Comparison of ENCODE assay signal across 26 mouse cellular contexts in the genomic region with DNA sequence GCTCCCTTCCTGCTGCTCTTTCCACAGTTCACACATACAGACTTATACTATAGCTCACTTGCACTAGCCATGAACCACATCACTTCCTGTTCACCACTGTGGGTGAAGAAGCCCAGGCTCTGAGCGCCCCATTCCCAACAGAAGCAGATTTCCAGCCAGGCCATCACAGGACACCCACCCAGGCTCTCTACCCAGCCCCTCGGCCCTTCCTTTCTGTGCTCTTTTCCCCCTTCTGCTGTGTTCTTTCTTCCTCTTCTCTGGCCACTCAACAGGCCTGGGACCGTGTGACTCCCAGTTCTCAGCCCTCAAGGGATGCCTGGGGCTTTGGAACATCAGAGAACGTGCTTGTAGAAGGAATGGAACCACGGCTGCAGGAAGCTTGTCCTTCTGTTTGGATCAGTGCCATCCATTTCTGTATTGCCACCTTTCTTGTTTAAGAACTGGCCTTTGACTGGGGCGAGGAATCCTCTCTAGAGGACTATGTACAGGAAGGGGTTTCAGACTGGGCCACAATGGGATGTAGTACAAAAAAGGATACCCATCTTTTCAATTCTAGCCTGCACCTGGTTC. TPM values are rescaled to one million over a fixed set of nuclear protein-coding genes. Genes with fewer than 3 reads are reported as not detected.
A peak's percentile ranks its signal among the peaks of the same experiment; 100 is the strongest.
DNase-seq lines count a peak whose midpoint lies in the region; ATAC-seq and TF ChIP-seq lines count a peak whose summit lies in the region.
"Had no signal": no experiment of that assay in that cellular context is flagged by ENCODE, and none has a peak within 500 bp of the region (broad histone marks: within the 10 kb centered on the region; RNA-seq: fewer than 3 reads in every experiment).

No protein-coding gene starts in this region.

- no peak overlapping the region for H3K4me2 ChIP-seq in heart, embryonic 12.5 days
- no peak overlapping the region for H3K4me2 ChIP-seq in heart, postnatal 0 days (ENCODE audit: low read depth, low read length)
- peak overlapping the region; percentile 22; the same call in 1 of the 2 replicates for H3K4me2 ChIP-seq in lung, embryonic 14.5 days
- H3K4me2 ChIP-seq: hindbrain, embryonic 13.5 days had no signal

- intact Hi-C loops in heart, postnatal 10 days (cut with DNase I), result loop anchor here (2.0 kb wide), 2 partner anchors 24 to 92 kb away; no protein-coding TSS in a partner anchor

- H3K27me3 ChIP-seq in heart, embryonic 12.5 days (replicated peaks), result peaks cover 3% of the 10 kb centered on the region; the same call in 1 of the 2 replicates
- no peaks in the 10 kb centered on the region for H3K27me3 ChIP-seq in heart, postnatal 0 days (ENCODE audit: control insufficient read depth, insufficient read depth, low read length)
- no peaks in the 10 kb centered on the region for H3K27me3 ChIP-seq in lung, embryonic 14.5 days (ENCODE audit: insufficient read depth, low read length)

- no peak overlapping the region for H3K9ac ChIP-seq in heart, embryonic 12.5 days
- no peak overlapping the region for H3K9ac ChIP-seq in heart, postnatal 0 days (replicated peaks; ENCODE audit: low read depth, low read length)
- H3K9ac ChIP-seq in lung, embryonic 14.5 days, result no peak overlapping the region
- H3K9ac ChIP-seq: forebrain, postnatal 0 days; hindbrain, embryonic 13.5 days had no signal

- no peak overlapping the region for H3K27ac ChIP-seq in heart, embryonic 12.5 days (ENCODE audit: poor library complexity, severe bottlenecking)
- peak overlapping the region; percentile 41; the same call in 1 of the 2 replicates for H3K27ac ChIP-seq in heart, postnatal 0 days (ENCODE audit: low read depth)
- H3K27ac ChIP-seq in lung, embryonic 14.5 days (ENCODE audit: low read depth), result peak overlapping the region; percentile 9
- H3K27ac ChIP-seq: forebrain, embryonic 10.5 days; hindbrain, embryonic 13.5 days; left cerebral cortex, adult 2 months had no signal

- peaks cover 52% of the 10 kb centered on the region for H3K4me1 ChIP-seq in heart, embryonic 12.5 days (replicated peaks)
- H3K4me1 ChIP-seq in heart, postnatal 0 days (ENCODE audit: control insufficient read depth, insufficient read depth), result peaks cover 31% of the 10 kb centered on the region
- H3K4me1 ChIP-seq in lung, embryonic 14.5 days (ENCODE audit: insufficient read depth), result peaks cover 33% of the 10 kb centered on the region

- peak; percentile 87 for DNase-seq in heart, adult 11 months
- DNase-seq in heart, postnatal 0 days (ENCODE audit: low spot score), result no peak
- DNase-seq in heart, postnatal 10 days, result no peak
- no peak for DNase-seq in lung, embryonic 14.5 days
- no peak for DNase-seq in lung, postnatal 25 days (ENCODE audit: low spot score)
- peak; percentile 11 for DNase-seq in heart, postnatal 4 days
- DNase-seq in adrenal gland, adult 2 months, result no peak
- DNase-seq: cerebellum, adult 18-20 months; cerebellum, postnatal 25 days; forebrain, postnatal 0 days; left cerebral cortex, postnatal 4 days; lung, postnatal 14 days; right cerebral cortex, postnatal 25 days; thymus, postnatal 25 days had no signal

- no peak for ATAC-seq in heart, embryonic 12.5 days (ENCODE audit: insufficient number of reproducible peaks, low FRiP score)
- no peak for ATAC-seq in heart, postnatal 0 days (ENCODE audit: insufficient read depth, low read depth)
- no peak for ATAC-seq in lung, embryonic 14.5 days (ENCODE audit: insufficient read depth)
- ATAC-seq: activated CD4-positive, CD25-positive, alpha-beta regulatory T cell, adult 4 months; forebrain, postnatal 0 days; inflammation-experienced regulatory T-cells, adult 6 months; midbrain, embryonic 16.5 days had no signal

- TF ChIP-seq EP300 in heart, postnatal 0 days (IDR thresholded peaks at IDR 0.05; ENCODE audit: low read depth), result no peak

- peaks cover 3% of the 10 kb centered on the region; the same call in 1 of the 2 replicates for H3K36me3 ChIP-seq in heart, embryonic 12.5 days
- H3K36me3 ChIP-seq in heart, postnatal 0 days (replicated peaks; ENCODE audit: control insufficient read depth, insufficient read depth, low read length), result no peaks in the 10 kb centered on the region; the same call in 1 of the 2 replicates
- peaks cover 5% of the 10 kb centered on the region; the same call in 1 of the 2 replicates for H3K36me3 ChIP-seq in lung, embryonic 14.5 days (ENCODE audit: insufficient read depth)
- H3K36me3 ChIP-seq: forebrain, embryonic 10.5 days; G1E; hindbrain, embryonic 13.5 days had no signal

- no peak for TF ChIP-seq CTCF in heart, postnatal 0 days (IDR thresholded peaks at IDR 0.05; ENCODE audit: low read depth)
- TF ChIP-seq CTCF in lung, embryonic 14.5 days (IDR thresholded peaks at IDR 0.05; ENCODE audit: low read depth), result no peak

- WGBS in heart, embryonic 12.5 days, result 62% methylated on average over 6 of the region's 6 CpGs
- 44% methylated on average over 6 of the region's 6 CpGs for WGBS in heart, postnatal 0 days
- 50% methylated on average over 6 of the region's 6 CpGs for WGBS in lung, embryonic 14.5 days

- H3K9me3 ChIP-seq in heart, embryonic 12.5 days (replicated peaks), result no peaks in the 10 kb centered on the region
- H3K9me3 ChIP-seq in heart, postnatal 0 days (replicated peaks; ENCODE audit: control insufficient read depth, low read length), result no peaks in the 10 kb centered on the region
- H3K9me3 ChIP-seq in lung, embryonic 14.5 days (ENCODE audit: low read depth, low read length), result no peaks in the 10 kb centered on the region
- H3K9me3 ChIP-seq: forebrain, embryonic 10.5 days; hindbrain, embryonic 13.5 days had no signal

- H3K4me3 ChIP-seq in heart, embryonic 12.5 days, result no peak overlapping the region
- H3K4me3 ChIP-seq in heart, postnatal 0 days (ENCODE audit: low read depth, low read length), result no peak overlapping the region
- H3K4me3 ChIP-seq in lung, embryonic 14.5 days (ENCODE audit: low read depth, low read length), result no peak overlapping the region
- H3K4me3 ChIP-seq: forebrain, embryonic 10.5 days; hindbrain, embryonic 13.5 days; left cerebral cortex, adult 2 months had no signal

RNA-seq across cellular contexts. Expression of gene Vstm4, which starts 2.5 kb away (rescaled TPM):
- polyA plus RNA-seq in heart, embryonic 12.5 days (2016; fragmentation: Nextera tagmentation; extraction: Ambion mirVana), result 14.7 and 15.1 TPM in 2 replicates
- 11.5 and 22.9 TPM in 2 replicates for total RNA-seq in heart, postnatal 0 days (2014; rRNA removed; ENCODE audit: low replicate concordance)
- 21.5 and 22.2 TPM in 2 replicates for polyA plus RNA-seq in heart, postnatal 0 days (2015; fragmentation: Nextera tagmentation; extraction: Ambion mirVana)
- 10 to 100 TPM; 19.5 to 24.2 TPM for total RNA-seq in heart, postnatal 10 days (2021)
- 52.5 and 56.2 TPM in 2 replicates for polyA plus RNA-seq in lung, embryonic 14.5 days (2014; fragmentation: Nextera tagmentation; extraction: Ambion mirVana)
- total RNA-seq in heart, postnatal 4 days (2021), result 10 to 100 TPM; 18.6 to 19.4 TPM
- 10 to 100 TPM; 14.0 to 17.1 TPM for total RNA-seq in adrenal gland, adult 2 months (2021)
- polyA plus RNA-seq in adrenal gland, adult 2 months (2012; rRNA removed), result 7.1 and 7.9 TPM in 2 replicates
- total RNA-seq: megakaryocyte-erythroid progenitor cell, adult 5-6 weeks; neutrophil, adult 5-6 weeks had no signal
- polyA plus RNA-seq: G1E; inflammation-experienced regulatory T-cells, adult 6 months had no signal

RNA-seq across cellular contexts. Expression of gene Fam170b, which starts 25.3 kb away (rescaled TPM):
- polyA plus RNA-seq in heart, embryonic 12.5 days (2016; fragmentation: Nextera tagmentation; extraction: Ambion mirVana), result 0.09 and 0.17 TPM in 2 replicates
- total RNA-seq in heart, postnatal 0 days (2014; rRNA removed; ENCODE audit: low replicate concordance), result not detected in 2 replicates
- 0.12 and 0.14 TPM in 2 replicates for polyA plus RNA-seq in heart, postnatal 0 days (2015; fragmentation: Nextera tagmentation; extraction: Ambion mirVana)
- total RNA-seq in heart, postnatal 10 days (2021), result not detected
- 0.17 TPM in 1 of 2 replicates, not detected in the other for polyA plus RNA-seq in lung, embryonic 14.5 days (2014; fragmentation: Nextera tagmentation; extraction: Ambion mirVana)
- total RNA-seq in heart, postnatal 4 days (2021), result under 1 TPM in 1 of 2 experiments, not detected in 1; 0.16 TPM
- under 1 TPM; 0.17 TPM for total RNA-seq in adrenal gland, adult 2 months (2021)
- polyA plus RNA-seq in adrenal gland, adult 2 months (2012; rRNA removed), result 0.07 and 0.19 TPM in 2 replicates
- total RNA-seq: adrenal gland, postnatal 14 days; forebrain, postnatal 0 days; left cerebral cortex, adult 2 months; left cerebral cortex, postnatal 4 days; megakaryocyte-erythroid progenitor cell, adult 5-6 weeks; neutrophil, adult 5-6 weeks had no signal
- polyA plus RNA-seq: activated CD4-positive, CD25-positive, alpha-beta regulatory T cell, adult 4 months; forebrain, embryonic 10.5 days; forebrain, postnatal 0 days; G1E; hindbrain, embryonic 13.5 days; inflammation-experienced regulatory T-cells, adult 6 months; spleen, adult 2 months had no signal

Comparison
In these comparisons a context has a peak if more than half of its experiments do, and no peak if none do; other contexts are left out.
1. DNase-seq: peak in heart, adult 11 months (single experiment) and heart, postnatal 4 days (single experiment); none in heart, postnatal 0 days (single experiment), heart, postnatal 10 days (0 of 2), lung, embryonic 14.5 days (single experiment), lung, postnatal 25 days (single experiment) and adrenal gland, adult 2 months (single experiment).